Mouse (Mus musculus) intestine, postnatal 0 days (tissue): Measurements from ENCODE around the gene Hid1. TPM values are rescaled to one million over a fixed set of nuclear protein-coding genes. Genes with fewer than 3 reads are reported as not detected.
A peak's percentile ranks its signal among the peaks of the same experiment; 100 is the strongest.

Experiments
- ATAC-seq: fragments of 200-750 bp; cut with Nextera tagmentation; 2 replicates; pipeline ENCODE4 v1.8.0; 2017; ENCODE audit warnings: mild to moderate bottlenecking, moderate TSS enrichment, moderate library complexity
- H3K27ac ChIP-seq: fragments of 300-500 bp; sonication (generic); 2 replicates; pipeline ENCODE4 v1.5.1; 2014; ENCODE audit warnings: mild to moderate bottlenecking, low read depth, low read length, moderate library complexity
- H3K27me3 ChIP-seq: fragments of 300-500 bp; sonication (generic); replicated peaks from 2 replicates; pipeline ENCODE4 v1.6.1; 2014; ENCODE audit warnings: low read length, mixed read lengths; ENCODE audit not compliant: control insufficient read depth, insufficient read depth
- H3K36me3 ChIP-seq: fragments of 300-500 bp; sonication (generic); 2 replicates; pipeline ENCODE4 v1.6.1; 2014; ENCODE audit warnings: mild to moderate bottlenecking, moderate library complexity; ENCODE audit not compliant: control insufficient read depth, insufficient read depth
- H3K4me1 ChIP-seq: fragments of 300-500 bp; sonication (generic); replicated peaks from 2 replicates; pipeline ENCODE4 v1.6.1; 2014; ENCODE audit warnings: antibody characterized with exemption, low read length, mixed read lengths; ENCODE audit not compliant: control insufficient read depth, insufficient read depth
- H3K4me2 ChIP-seq: fragments of 300-500 bp; sonication (generic); replicated peaks from 2 replicates; pipeline ENCODE4 v1.6.1; 2014; ENCODE audit warnings: low read depth, mild to moderate bottlenecking, moderate library complexity
- H3K4me3 ChIP-seq: fragments of 300-500 bp; sonication (generic); 2 replicates; pipeline ENCODE4 v1.5.1; 2014; ENCODE audit warnings: low read depth, low read length
- H3K9ac ChIP-seq: fragments of 300-500 bp; sonication (generic); 2 replicates; pipeline ENCODE4 v1.6.1; 2014; ENCODE audit warnings: mild to moderate bottlenecking, low read depth, low read length
- H3K9me3 ChIP-seq: fragments of 300-500 bp; sonication (generic); 2 replicates; pipeline ENCODE4 v1.6.1; 2016; ENCODE audit warnings: mixed run types; ENCODE audit not compliant: control insufficient read depth
- CTCF ChIP-seq: sonication (generic); IDR thresholded peaks from 2 replicates; pipeline ENCODE4 v1.5.1; 2016; ENCODE audit warnings: low read depth, mild to moderate bottlenecking, control low read depth, antibody characterized with exemption, moderate library complexity
- WGBS: fragments of 180-500 bp; shearing (Covaris S2); extraction: QIAGEN DNeasy Blood & Tissue Kit; methylation state at CpG from one replicate; pipeline ENCODE4 v1.1.7; 2014; 5-methylcytosine and 5-hydroxymethylcytosine counted together
- polyA plus RNA-seq: library from polyadenylated mRNA; unstranded; fragments of >200 nt; fragmentation: Nextera tagmentation; extraction: Ambion mirVana; gene quantifications from 2 replicates; pipeline ENCODE4 v1.2.1, GENCODE M21; 2015

Hid1 gene
- polyA plus RNA-seq, 1 experiment from 2014 or later = 10.8 TPM

DNA sequence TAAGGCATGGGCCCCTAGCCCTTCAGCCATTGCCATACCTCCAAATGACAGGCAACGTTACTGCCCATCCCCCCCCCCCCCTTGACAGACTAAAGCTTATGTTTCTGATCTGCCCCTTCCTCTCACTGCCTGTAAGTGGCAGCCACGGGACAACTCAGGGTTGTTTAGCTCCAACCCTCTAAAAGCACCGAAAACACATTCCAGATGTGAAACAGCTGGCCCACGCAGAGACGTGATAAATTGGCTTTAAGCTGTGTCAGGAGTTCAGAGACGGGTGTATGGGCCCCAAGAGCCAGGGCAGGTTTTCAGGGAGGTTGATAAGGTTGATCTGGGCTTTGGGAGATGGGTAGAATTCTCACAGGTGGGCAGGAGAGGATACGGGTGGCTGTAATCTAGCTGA is 22.0 kb downstream of the Hid1 start:
- ATAC-seq = no peak
- 21% methylated on average over 7 of the region's 7 CpGs for WGBS
- H3K9me3 ChIP-seq = no peaks in the 10 kb centered on the region
- 0 out of 2 replicates have a peak, but pooled peaks cover 3% of the 10 kb centered on the region for H3K27me3 ChIP-seq
- no peak overlapping the region for H3K9ac ChIP-seq
- H3K36me3 ChIP-seq = no peaks in the 10 kb centered on the region
- peaks cover 3% of the 10 kb centered on the region; the same call in 1 of the 2 replicates for H3K4me1 ChIP-seq
- H3K4me2 ChIP-seq = no peak overlapping the region
- no peak overlapping the region for H3K4me3 ChIP-seq
- no peak overlapping the region for H3K27ac ChIP-seq
- no peak for TF ChIP-seq CTCF

DNA sequence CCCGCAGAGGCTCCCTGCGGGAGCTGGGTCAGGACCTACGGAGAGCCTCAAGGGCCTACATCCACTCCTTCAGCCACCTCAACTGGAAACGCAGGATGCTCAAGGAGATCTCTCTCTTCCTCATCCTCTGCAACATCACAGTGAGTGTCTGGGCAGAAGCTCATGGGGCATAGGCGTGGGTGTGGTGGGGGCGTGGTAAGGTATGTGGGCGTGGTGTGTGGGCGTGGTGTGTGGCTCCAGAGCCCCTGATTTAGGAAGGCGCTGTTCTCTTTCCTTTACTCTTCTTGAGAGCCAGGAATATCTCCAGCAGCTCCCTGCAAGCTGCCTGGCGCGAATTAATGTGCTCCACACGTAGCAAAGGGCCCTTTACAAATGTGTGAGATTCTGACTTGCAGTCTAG is 22.6 kb downstream of the Hid1 start:
- ATAC-seq = no peak
- no peak for TF ChIP-seq CTCF
- H3K4me3 ChIP-seq = no peak overlapping the region
- H3K9me3 ChIP-seq = no peaks in the 10 kb centered on the region
- peaks cover 3% of the 10 kb centered on the region; the same call in 1 of the 2 replicates for H3K4me1 ChIP-seq
- no peak overlapping the region for H3K27ac ChIP-seq
- WGBS = 18% methylated on average over 12 of the region's 12 CpGs
- H3K9ac ChIP-seq = no peak overlapping the region
- H3K4me2 ChIP-seq = no peak overlapping the region
- H3K36me3 ChIP-seq = no peaks in the 10 kb centered on the region
- 0 out of 2 replicates have a peak, but pooled peaks cover 3% of the 10 kb centered on the region for H3K27me3 ChIP-seq

DNA sequence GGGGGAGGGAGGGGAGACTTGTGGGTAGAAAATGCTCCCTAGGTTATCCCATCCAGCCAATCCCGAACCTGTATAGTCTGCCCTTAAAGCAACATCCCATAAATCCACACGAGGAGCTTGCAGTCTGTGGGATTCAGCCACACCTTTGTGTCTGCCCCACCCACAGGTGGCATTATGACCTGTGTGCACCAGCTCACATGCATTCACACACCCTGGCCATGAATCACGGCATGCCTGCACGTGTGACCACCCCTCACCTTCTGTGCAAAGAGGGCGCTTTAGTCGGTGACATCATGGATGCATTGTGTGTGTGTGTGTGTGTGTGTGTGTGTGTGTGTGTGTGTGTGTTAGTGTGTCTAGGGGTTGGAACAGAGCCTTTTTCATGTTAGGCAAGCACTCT is 25.7 kb downstream of the Hid1 start:
- Histone ChIP-seq H3K27ac (no peak overlapping the region), H3K4me1 (0 out of 2 replicates have a peak, but pooled peaks cover 9% of the 10 kb centered on the region)
- 42% methylated on average over 6 of the region's 6 CpGs for WGBS

DNA sequence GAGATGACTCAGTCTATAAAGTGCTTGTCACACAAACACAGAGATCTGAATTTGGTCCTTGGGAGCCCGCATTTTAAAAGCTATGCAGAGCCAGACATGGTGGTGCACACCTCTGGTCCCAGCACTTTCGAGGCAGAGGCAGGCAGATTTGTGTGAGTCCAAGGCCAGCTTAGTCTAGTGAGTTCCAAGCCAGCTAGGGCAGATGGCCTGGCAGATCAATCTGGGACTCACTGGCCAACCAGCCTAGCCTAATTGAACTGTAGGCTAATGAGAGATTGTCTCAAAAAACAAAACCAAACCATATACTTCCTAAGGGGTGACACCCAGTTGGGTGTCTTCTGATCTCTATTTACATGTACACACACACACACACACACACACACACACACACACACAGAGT is 26.3 kb downstream of the Hid1 start:
- no peak for ATAC-seq
- H3K36me3 ChIP-seq = no peaks in the 10 kb centered on the region
- no peak overlapping the region for H3K9ac ChIP-seq
- H3K4me3 ChIP-seq = no peak overlapping the region
- H3K27me3 ChIP-seq = peaks cover 6% of the 10 kb centered on the region
- H3K27ac ChIP-seq = no peak overlapping the region
- H3K4me2 ChIP-seq = no peak overlapping the region
- H3K4me1 ChIP-seq = 0 out of 2 replicates have a peak, but pooled peaks cover 9% of the 10 kb centered on the region
- 64% methylated on average over 2 of the region's 2 CpGs for WGBS
- no peak for TF ChIP-seq CTCF
- H3K9me3 ChIP-seq = no peaks in the 10 kb centered on the region

More for the DNA sequence above, 25.7 kb downstream of the Hid1 start:
- ATAC-seq = peak; percentile 41; the same call in 1 of the 2 replicates
- no peak overlapping the region for H3K9ac ChIP-seq
- H3K27me3 ChIP-seq = 0 out of 2 replicates have a peak, but pooled peaks cover 3% of the 10 kb centered on the region
- H3K4me2 ChIP-seq = no peak overlapping the region
- no peaks in the 10 kb centered on the region for H3K9me3 ChIP-seq
- no peaks in the 10 kb centered on the region for H3K36me3 ChIP-seq
- no peak overlapping the region for H3K4me3 ChIP-seq
- no peak for TF ChIP-seq CTCF

DNA sequence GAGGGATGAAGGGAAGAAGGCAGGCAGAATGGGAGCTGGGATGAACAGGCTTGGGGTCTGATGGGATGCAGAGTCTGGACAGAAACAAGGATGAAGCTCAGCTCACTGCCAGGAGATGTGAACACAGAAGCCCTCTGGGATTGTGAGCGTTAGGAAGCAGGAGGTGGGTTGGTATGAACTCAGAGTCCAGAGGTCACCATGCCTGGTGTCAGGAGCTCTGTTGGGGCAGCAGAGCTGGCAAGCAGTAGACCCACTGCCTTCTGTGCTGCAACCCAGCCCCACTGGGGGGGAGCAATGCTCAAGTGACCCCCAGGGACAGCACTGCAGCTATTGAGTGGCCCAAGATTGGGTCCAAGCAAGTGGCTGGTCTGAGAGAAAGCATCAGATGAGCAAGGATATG is 29.7 kb downstream of the Hid1 start:
- no peaks in the 10 kb centered on the region for H3K9me3 ChIP-seq
- H3K4me2 ChIP-seq = peak overlapping the region; percentile 21; the same call in 1 of the 2 replicates
- H3K27ac ChIP-seq = peak overlapping the region; percentile 57
- H3K4me3 ChIP-seq = no peak overlapping the region
- no peak for TF ChIP-seq CTCF
- no peaks in the 10 kb centered on the region for H3K36me3 ChIP-seq
- H3K4me1 ChIP-seq = peaks cover 13% of the 10 kb centered on the region; the same call in 1 of the 2 replicates
- peak; percentile 44; the same call in 1 of the 2 replicates for ATAC-seq
- H3K27me3 ChIP-seq = peaks cover 37% of the 10 kb centered on the region
- no peak overlapping the region for H3K9ac ChIP-seq
- 20% methylated on average over 1 of the region's 1 CpGs for WGBS

DNA sequence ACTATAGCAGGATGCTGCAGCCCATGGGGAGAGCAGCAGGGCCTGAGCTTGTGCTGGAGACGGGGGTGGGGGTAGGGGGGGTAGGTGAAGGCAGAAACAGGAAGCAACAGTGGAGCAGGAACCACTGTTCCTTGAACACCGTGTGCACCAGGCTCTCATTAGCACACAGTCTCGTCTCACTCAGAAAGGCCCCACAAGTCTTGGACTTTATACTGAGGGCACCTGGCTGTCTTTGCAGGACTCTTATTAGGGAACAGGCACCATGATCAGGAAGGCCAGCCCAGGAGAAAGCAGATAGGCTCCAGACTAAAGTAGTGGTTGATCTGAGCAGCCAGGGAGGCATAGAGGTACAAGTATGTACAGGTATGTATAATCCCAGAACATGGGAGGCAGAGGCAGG is 30.2 kb downstream of the Hid1 start:
- Histone ChIP-seq H3K4me2 (no peak overlapping the region), H3K36me3 (no peaks in the 10 kb centered on the region), H3K9ac (no peak overlapping the region), H3K27ac (peak overlapping the region; percentile 57), H3K4me1 (peaks cover 13% of the 10 kb centered on the region; the same call in 1 of the 2 replicates), H3K27me3 (peaks cover 42% of the 10 kb centered on the region), H3K4me3 (no peak overlapping the region), H3K9me3 (no peaks in the 10 kb centered on the region)
- peak; percentile 74 for ATAC-seq
- no peak for TF ChIP-seq CTCF
- WGBS = 21% methylated on average over 3 of the region's 3 CpGs
